Mouse (Mus musculus) ES-E14 (cell line): ENCODE results near the gene Hdac9. TPM values are rescaled to one million over a fixed set of nuclear protein-coding genes. Genes with fewer than 3 reads are reported as not detected.

Experiments
- DNase-seq: peaks from one replicate; pipeline ENCODE4 v3.0.0-alpha.2; 2013; ENCODE audit warnings: low read depth, low spot score
- H3K27ac ChIP-seq: 2 replicates; pipeline ENCODE4 v1.5.1; 2012; ENCODE audit warnings: low read depth, mild to moderate bottlenecking, low read length, moderate library complexity, mixed read lengths; ENCODE audit not compliant: poor library complexity, insufficient read depth, severe bottlenecking
- H3K36me3 ChIP-seq: 2 replicates; pipeline ENCODE4 v1.6.1; 2012; ENCODE audit warnings: mild to moderate bottlenecking, low read length, moderate library complexity, mixed read lengths; ENCODE audit not compliant: control insufficient read depth, poor library complexity, insufficient read depth, severe bottlenecking
- H3K4me1 ChIP-seq, 2 experiments: fragments of 150-350 bp in 1 of 2; sonication (generic) in 1 of 2; 2 replicates each; pipeline ENCODE4 v1.6.1; 2012; ENCODE audit warnings: low read length in 2 of 2, mild to moderate bottlenecking in 1 of 2, mixed read lengths in 1 of 2; ENCODE audit not compliant: control insufficient read depth in 2 of 2, insufficient read depth in 2 of 2, poor library complexity in 1 of 2
- H3K4me3 ChIP-seq, 2 experiments: fragments of 150-350 bp in 1 of 2; sonication (generic) in 1 of 2; 2 replicates each; pipeline ENCODE4 v1.5.1; 2012; ENCODE audit warnings: low read length in 2 of 2, low read depth in 1 of 2, mild to moderate bottlenecking in 1 of 2, mixed read lengths in 1 of 2; ENCODE audit not compliant: insufficient read depth in 1 of 2, poor library complexity in 1 of 2, severe bottlenecking in 1 of 2
- H3K9ac ChIP-seq: 2 replicates; pipeline ENCODE4 v1.6.1; 2012; ENCODE audit warnings: low read depth, mild to moderate bottlenecking, low read length, mixed read lengths; ENCODE audit not compliant: poor library complexity, insufficient read depth, severe bottlenecking
- H3K9me3 ChIP-seq: fragments of 150-350 bp; sonication (generic); 2 replicates; pipeline ENCODE4 v1.6.1; 2012; ENCODE audit warnings: low read depth, mild to moderate bottlenecking, low read length; ENCODE audit not compliant: control insufficient read depth, insufficient read depth
- CHD2 ChIP-seq: IDR thresholded peaks from 2 replicates; pipeline ENCODE4 v1.6.1; 2014; ENCODE audit warnings: mild to moderate bottlenecking, low read depth, low read length, inconsistent platforms
- HCFC1 ChIP-seq: IDR thresholded peaks from 2 replicates; pipeline ENCODE4 v1.6.1; 2012; ENCODE audit warnings: low read length, inconsistent platforms, borderline replicate concordance; ENCODE audit not compliant: insufficient read depth
- MAFK ChIP-seq: IDR thresholded peaks from 2 replicates; pipeline ENCODE4 v1.6.1; 2014; ENCODE audit warnings: mild to moderate bottlenecking, low read depth, low read length, inconsistent platforms; ENCODE audit not compliant: insufficient read depth
- ZC3H11A ChIP-seq: IDR thresholded peaks from 2 replicates; pipeline ENCODE4 v1.6.1; 2012; ENCODE audit warnings: low read depth, mild to moderate bottlenecking, inconsistent platforms, low read length, borderline replicate concordance
- ZNF384 ChIP-seq: IDR thresholded peaks from 2 replicates; pipeline ENCODE4 v1.6.1; 2012; ENCODE audit warnings: low read depth, low read length, inconsistent platforms
- in situ Hi-C, 2 experiments: fragments of 600-800 bp; cut with MboI; formaldehyde crosslinking; loops; one replicate each; pipeline ENCODE4 v1.15.1; 2025; ENCODE audit warnings: low sequenced_read_pairs in 2 of 2, inconsistent platforms in 1 of 2; ENCODE audit not compliant: unreplicated experiment in 2 of 2
- total RNA-seq: library from RNA; depleted of rRNA; stranded (reverse); fragments of 300-350 nt; gene quantifications from 2 replicates; pipeline ENCODE4 v1.2.3, GENCODE M21; 2012

The Hdac9 gene
- total RNA-seq, 1 experiment = 0.58 TPM

- Histone ChIP-seq H3K9ac (no peak overlapping the region), H3K36me3 (no peaks in the 10 kb centered on the region), H3K27ac (no peak overlapping the region), H3K4me1 (no peaks in the 10 kb centered on the region), H3K4me3 (no peak overlapping the region), H3K9me3 (no peaks in the 10 kb centered on the region)
- in situ Hi-C loops = no loop called here
- TF ChIP-seq ZNF384 (no peak), HCFC1 (no peak), CHD2 (no peak)
- no peak for DNase-seq
These were observed 410.6 kb downstream of the Hdac9 start for GRCm38 (mm10) chr12:34506345-34506744.

GRCm38 (mm10) chr12:34498751-34499626, 417.9 kb downstream of the Hdac9 start:
- no peak for DNase-seq
- H3K9me3 ChIP-seq = no peaks in the 10 kb centered on the region
- no peak overlapping the region for H3K27ac ChIP-seq
- in situ Hi-C loops = no loop called here
- no peaks in the 10 kb centered on the region for H3K4me1 ChIP-seq
- no peak overlapping the region for H3K4me3 ChIP-seq
- H3K36me3 ChIP-seq = no peaks in the 10 kb centered on the region
- no peak for TF ChIP-seq CHD2
- TF ChIP-seq ZNF384 = no peak
- TF ChIP-seq ZC3H11A = no peak
- TF ChIP-seq MAFK = no peak
- no peak for TF ChIP-seq HCFC1
- no peak overlapping the region for H3K9ac ChIP-seq

GRCm38 (mm10) chr12:34498331-34498730, 418.6 kb downstream of the Hdac9 start:
- TF ChIP-seq ZC3H11A = no peak
- TF ChIP-seq MAFK = no peak
- no peak for TF ChIP-seq HCFC1
- no peak for TF ChIP-seq CHD2
- no peak for TF ChIP-seq ZNF384
- in situ Hi-C loops = no loop called here
- H3K4me1 ChIP-seq = no peaks in the 10 kb centered on the region

DNA sequence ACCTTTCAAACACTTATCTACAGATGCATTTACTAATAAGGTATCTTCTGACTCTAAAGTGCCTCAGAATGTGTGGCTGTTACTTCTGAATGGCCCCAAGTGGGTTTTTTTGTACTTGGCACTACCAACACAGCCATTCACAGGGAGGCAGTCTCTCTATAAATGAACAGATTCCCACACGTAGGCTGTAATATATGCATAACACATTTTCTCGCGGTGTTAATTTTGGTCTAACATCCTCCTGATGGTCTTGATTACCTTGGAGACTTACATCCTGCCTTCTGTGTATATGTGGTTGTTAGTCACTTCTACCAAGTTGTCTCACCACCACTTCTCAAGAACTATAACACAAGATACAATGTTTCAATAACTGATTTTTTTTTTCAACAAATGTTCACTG, 419.2 kb downstream of the Hdac9 start:
- in situ Hi-C loops = no loop called here
- H3K27ac ChIP-seq = no peak overlapping the region
- TF ChIP-seq HCFC1 (no peak), MAFK (no peak), ZNF384 (no peak), CHD2 (no peak), ZC3H11A (no peak)
- H3K9ac ChIP-seq = no peak overlapping the region
- no peaks in the 10 kb centered on the region for H3K9me3 ChIP-seq
- no peak overlapping the region for H3K4me3 ChIP-seq
- DNase-seq = no peak
- no peaks in the 10 kb centered on the region for H3K4me1 ChIP-seq
- H3K36me3 ChIP-seq = no peaks in the 10 kb centered on the region

More at GRCm38 (mm10) chr12:34498331-34498730, 418.6 kb downstream of the Hdac9 start:
- H3K9me3 ChIP-seq = no peaks in the 10 kb centered on the region
- H3K4me3 ChIP-seq = no peak overlapping the region
- DNase-seq = no peak
- H3K9ac ChIP-seq = no peak overlapping the region
- no peak overlapping the region for H3K27ac ChIP-seq
- no peaks in the 10 kb centered on the region for H3K36me3 ChIP-seq

- no peak for DNase-seq
- in situ Hi-C loops = no loop called here
- no peak overlapping the region for H3K9ac ChIP-seq
- no peak for TF ChIP-seq MAFK
- TF ChIP-seq ZNF384 = no peak
- no peak for TF ChIP-seq ZC3H11A
- TF ChIP-seq HCFC1 = no peak
- TF ChIP-seq CHD2 = no peak
- H3K36me3 ChIP-seq = no peaks in the 10 kb centered on the region
- H3K9me3 ChIP-seq = no peaks in the 10 kb centered on the region
- H3K4me3 ChIP-seq = no peak overlapping the region; a peak in 1 of 4 replicates
- no peak overlapping the region for H3K27ac ChIP-seq
- H3K4me1 ChIP-seq = no peaks in the 10 kb centered on the region
These were observed 421.0 kb downstream of the Hdac9 start for GRCm38 (mm10) chr12:34495940-34496339.
